Mouse (Mus musculus) myocyte (in vitro differentiated cells): Measurements from ENCODE around the gene Astn1.

ENCODE experiments used
- MAX ChIP-seq: IDR thresholded peaks from one replicate; pipeline ENCODE4 v1.6.1; 2011; ENCODE audit warnings: low read depth, mild to moderate bottlenecking, control low read depth
- POLR2A ChIP-seq: IDR thresholded peaks from one replicate; pipeline ENCODE4 v1.6.1; 2011; ENCODE audit warnings: low read depth, mild to moderate bottlenecking, control low read depth, moderate library complexity; ENCODE audit not compliant: insufficient read length
- TCF12 ChIP-seq: IDR thresholded peaks from one replicate; pipeline ENCODE4 v1.6.1; 2011; ENCODE audit warnings: mild to moderate bottlenecking, control low read depth; ENCODE audit not compliant: poor library complexity, insufficient read depth, severe bottlenecking

GRCm38 (mm10) chr1:158361964-158362291, at the start of gene Astn1:
- no peak for TF ChIP-seq MAX
- TF ChIP-seq TCF12, result no peak
- no peak for TF ChIP-seq POLR2A
